Mouse (Mus musculus) liver, postnatal 0 days (tissue): ENCODE measurements around the gene BC029722. TPM values are rescaled to one million over a fixed set of nuclear protein-coding genes. Genes with fewer than 3 reads are reported as not detected.
A peak's percentile ranks its signal among the peaks of the same experiment; 100 is the strongest.

ENCODE experiments used
- ATAC-seq: fragments of 200-750 bp; cut with Nextera tagmentation; 2 replicates; pipeline ENCODE4 v1.8.0; 2017; ENCODE audit warnings: mild to moderate bottlenecking, moderate library complexity
- DNase-seq: peaks from one replicate; pipeline ENCODE4 v3.0.0-alpha.2; 2016
- H3K27ac ChIP-seq: fragments of 300-500 bp; sonication (generic); 2 replicates; pipeline ENCODE4 v1.5.1; 2014; ENCODE audit warnings: antibody characterized with exemption, moderate library complexity, mild to moderate bottlenecking, low read depth
- H3K27me3 ChIP-seq: fragments of 300-500 bp; sonication (generic); 2 replicates; pipeline ENCODE4 v1.6.1; 2014; ENCODE audit warnings: low read length, control low read depth, mixed read lengths; ENCODE audit not compliant: insufficient read depth
- H3K36me3 ChIP-seq: fragments of 300-500 bp; sonication (generic); replicated peaks from 2 replicates; pipeline ENCODE4 v1.6.1; 2014; ENCODE audit warnings: mild to moderate bottlenecking, control low read depth, low read length, moderate library complexity, mixed read lengths; ENCODE audit not compliant: insufficient read depth
- H3K4me1 ChIP-seq: fragments of 300-500 bp; sonication (generic); 2 replicates; pipeline ENCODE4 v1.6.1; 2014; ENCODE audit warnings: antibody characterized with exemption, mild to moderate bottlenecking, control low read depth; ENCODE audit not compliant: insufficient read depth
- H3K4me2 ChIP-seq: fragments of 300-500 bp; sonication (generic); 2 replicates; pipeline ENCODE4 v1.6.1; 2014; ENCODE audit warnings: low read depth, mild to moderate bottlenecking, low read length, moderate library complexity, mixed read lengths
- H3K4me3 ChIP-seq: fragments of 300-500 bp; sonication (generic); 2 replicates; pipeline ENCODE4 v1.5.1; 2014; ENCODE audit warnings: low read depth, low read length
- H3K9ac ChIP-seq: fragments of 300-500 bp; sonication (generic); replicated peaks from 2 replicates; pipeline ENCODE4 v1.6.1; 2014; ENCODE audit warnings: mild to moderate bottlenecking, moderate library complexity
- H3K9me3 ChIP-seq: fragments of 300-500 bp; sonication (generic); 2 replicates; pipeline ENCODE4 v1.6.1; 2016; ENCODE audit warnings: mild to moderate bottlenecking, control low read depth, low read length, mixed read lengths
- CTCF ChIP-seq: sonication (generic); IDR thresholded peaks from 2 replicates; pipeline ENCODE4 v1.5.1; 2016; ENCODE audit warnings: antibody characterized with exemption, low read depth
- EP300 ChIP-seq: IDR thresholded peaks from 2 replicates; pipeline ENCODE4 v1.6.1; 2016; ENCODE audit warnings: antibody characterized with exemption, low read depth, mild to moderate bottlenecking
- WGBS: fragments of 180-500 bp; shearing (Covaris S2); extraction: QIAGEN DNeasy Blood & Tissue Kit; methylation state at CpG from one replicate; pipeline ENCODE4 v1.1.7; 2014; ENCODE audit not compliant: insufficient replicate concordance; 5-methylcytosine and 5-hydroxymethylcytosine counted together
- polyA plus RNA-seq: library from polyadenylated mRNA; unstranded; fragments of >200 nt; fragmentation: Nextera tagmentation; extraction: Ambion mirVana; gene quantifications from 2 replicates; pipeline ENCODE4 v1.2.1, GENCODE M21; 2015

BC029722 gene
- polyA plus RNA-seq, 1 experiment from 2014 or later: 6.6 TPM

DNA sequence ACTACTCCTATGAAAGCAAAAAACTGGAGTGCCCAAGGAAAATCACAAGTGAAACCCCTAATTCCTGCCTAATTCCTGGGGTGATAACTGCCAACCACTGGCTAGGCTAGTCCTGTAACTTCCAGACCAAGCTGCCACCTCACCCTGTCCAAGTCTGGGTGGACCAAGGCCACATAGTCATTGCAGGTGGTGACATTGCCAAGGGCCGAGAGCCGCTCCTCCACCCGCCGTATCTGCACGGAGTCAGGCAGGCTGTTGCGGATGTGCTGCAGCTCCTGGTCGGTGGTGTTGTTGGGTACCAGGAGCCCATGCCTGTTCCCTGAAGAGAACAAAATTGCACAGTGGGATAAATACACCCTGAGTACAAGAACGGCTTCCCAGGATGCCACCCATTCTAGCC, 4.5 kb upstream of the BC029722 start:
- Histone ChIP-seq H3K9me3 (no peaks in the 10 kb centered on the region), H3K4me3 (no peak overlapping the region), H3K4me2 (no peak overlapping the region), H3K36me3 (peaks cover 37% of the 10 kb centered on the region), H3K27ac (no peak overlapping the region), H3K4me1 (peaks cover 27% of the 10 kb centered on the region), H3K9ac (no peak overlapping the region), H3K27me3 (no peaks in the 10 kb centered on the region)
- DNase-seq (no peak), ATAC-seq (no peak)
- TF ChIP-seq CTCF (no peak), EP300 (no peak)
- WGBS: 90% methylated on average over 8 of the region's 8 CpGs

DNA sequence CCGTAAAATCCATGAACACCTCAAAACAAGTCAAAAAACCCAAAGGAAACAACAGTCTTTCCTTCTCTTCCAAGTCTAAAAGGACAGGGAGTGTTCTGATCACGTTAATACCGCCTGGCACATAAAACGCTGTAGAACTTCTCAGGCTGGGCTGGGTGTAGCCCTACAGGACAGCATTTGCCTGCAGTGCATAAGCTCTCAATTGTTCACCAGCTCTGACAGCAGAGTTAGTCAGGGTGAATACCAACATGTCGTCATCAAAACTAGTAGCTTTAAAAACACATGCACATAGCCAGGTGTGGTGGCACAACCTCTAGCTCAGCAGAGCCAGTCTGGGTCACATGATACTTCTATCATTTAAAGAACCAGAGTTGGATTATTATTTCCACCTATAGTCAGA, 1.6 kb upstream of the BC029722 start:
- 84% methylated on average over 5 of the region's 5 CpGs for WGBS
- Histone ChIP-seq H3K9ac (no peak overlapping the region), H3K4me3 (no peak overlapping the region), H3K9me3 (no peaks in the 10 kb centered on the region), H3K27ac (peak overlapping the region; percentile 88; the same call in 1 of the 2 replicates), H3K27me3 (no peaks in the 10 kb centered on the region), H3K4me2 (no peak overlapping the region), H3K36me3 (peaks cover 37% of the 10 kb centered on the region), H3K4me1 (peaks cover 19% of the 10 kb centered on the region)
- TF ChIP-seq EP300 (no peak), CTCF (no peak)
- DNase-seq (no peak), ATAC-seq (no peak)

DNA sequence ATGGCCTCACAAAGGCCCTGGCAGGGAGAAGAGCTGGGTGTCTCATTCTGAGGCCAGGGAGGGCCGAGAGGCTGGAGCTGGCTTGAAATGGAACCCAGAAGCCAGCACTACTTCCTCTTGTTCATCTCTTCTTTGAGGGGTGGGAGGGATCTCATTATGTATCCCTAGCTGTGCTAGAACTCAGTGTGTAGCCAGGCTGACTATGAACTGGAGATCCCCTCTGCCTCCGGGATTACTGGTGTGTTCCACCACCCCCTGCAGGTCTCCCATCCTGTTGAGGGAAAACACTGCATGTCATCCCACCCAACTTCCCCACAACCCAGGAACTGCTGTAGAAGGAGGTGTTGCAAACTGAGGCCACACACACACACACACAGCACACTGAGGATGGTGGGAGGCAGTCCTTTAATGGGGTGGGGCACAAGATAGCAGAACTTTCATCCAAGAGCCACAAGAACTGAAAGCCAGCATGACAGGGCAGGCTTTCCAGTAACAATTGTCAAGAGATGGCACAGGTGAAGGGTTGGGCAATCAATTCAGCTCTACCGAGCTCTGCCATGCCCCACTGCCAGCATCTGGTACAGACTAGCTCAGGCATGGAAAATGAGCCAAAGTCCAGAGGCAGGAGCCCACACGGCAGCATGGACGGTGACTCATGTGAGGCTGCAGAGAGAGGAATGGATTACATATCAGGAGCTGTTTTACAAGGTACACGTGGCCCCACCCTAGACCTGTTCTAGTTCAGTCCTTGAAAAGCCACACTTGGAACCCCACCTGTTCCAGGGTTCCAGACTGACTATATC, 424 bp upstream of the BC029722 start:
- Histone ChIP-seq H3K4me3 (0 out of 2 replicates have a peak overlapping the region, but pooled peaks have one; percentile 80), H3K4me2 (peak overlapping the region; percentile 99), H3K9me3 (no peaks in the 10 kb centered on the region), H3K27ac (peak overlapping the region; percentile 88), H3K9ac (0 out of 2 replicates have a peak overlapping the region, but pooled peaks have one; percentile 0), H3K36me3 (peaks cover 34% of the 10 kb centered on the region), H3K27me3 (no peaks in the 10 kb centered on the region), H3K4me1 (peaks cover 15% of the 10 kb centered on the region)
- DNase-seq (no peak), ATAC-seq (peak; percentile 11)
- TF ChIP-seq EP300: no peak
- no peak for TF ChIP-seq CTCF
- 53% methylated on average over 6 of the region's 6 CpGs for WGBS

DNA sequence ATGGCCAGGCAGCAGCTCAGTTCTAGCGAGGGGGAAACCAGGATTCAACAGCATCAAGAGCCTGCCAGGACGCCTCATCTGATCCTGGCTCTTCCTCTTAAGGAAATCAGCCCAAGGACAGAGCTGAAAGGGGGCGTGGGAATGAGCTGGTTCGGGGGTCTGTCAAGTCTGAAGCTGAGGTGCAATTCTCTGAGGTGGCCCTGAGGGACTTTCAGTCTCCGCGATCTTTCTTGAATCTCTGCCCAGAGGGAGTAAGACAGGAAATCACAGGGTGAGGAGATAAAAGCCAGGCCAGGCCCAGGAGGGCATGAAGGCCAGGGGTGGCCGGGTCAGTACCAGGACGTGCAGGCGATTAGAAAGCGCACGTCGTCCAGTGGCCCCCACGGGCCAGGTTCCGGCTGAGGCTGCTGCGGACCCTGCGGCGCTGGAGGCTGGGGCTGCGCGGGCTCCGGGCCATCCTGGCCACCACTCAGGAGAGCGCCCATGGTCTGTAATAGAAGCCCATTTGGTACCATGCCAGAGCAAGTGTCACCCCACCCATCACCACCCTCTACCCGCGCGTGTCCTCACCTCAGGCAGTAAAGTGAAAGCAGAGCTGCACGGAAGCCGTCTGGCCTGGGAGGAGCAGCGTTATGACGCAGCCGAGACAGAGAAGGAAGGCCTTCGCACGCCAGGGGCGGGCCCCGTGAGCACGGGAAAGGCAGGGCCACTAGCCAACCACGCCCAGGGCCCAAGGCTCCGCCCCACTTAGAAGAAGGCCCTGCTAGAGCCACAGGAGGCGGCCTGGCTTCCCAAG, 432 bp downstream of the BC029722 start:
- Histone ChIP-seq H3K4me2 (peak overlapping the region; percentile 99), H3K4me3 (peak overlapping the region; percentile 80), H3K36me3 (peaks cover 34% of the 10 kb centered on the region), H3K4me1 (peaks cover 15% of the 10 kb centered on the region), H3K27me3 (no peaks in the 10 kb centered on the region), H3K9me3 (no peaks in the 10 kb centered on the region), H3K9ac (peak overlapping the region; percentile 91), H3K27ac (peak overlapping the region; percentile 88)
- DNase-seq (peak; percentile 97), ATAC-seq (peak; percentile 97)
- TF ChIP-seq EP300 (no peak), CTCF (no peak)
- 2% methylated on average over 34 of the region's 37 CpGs for WGBS

DNA sequence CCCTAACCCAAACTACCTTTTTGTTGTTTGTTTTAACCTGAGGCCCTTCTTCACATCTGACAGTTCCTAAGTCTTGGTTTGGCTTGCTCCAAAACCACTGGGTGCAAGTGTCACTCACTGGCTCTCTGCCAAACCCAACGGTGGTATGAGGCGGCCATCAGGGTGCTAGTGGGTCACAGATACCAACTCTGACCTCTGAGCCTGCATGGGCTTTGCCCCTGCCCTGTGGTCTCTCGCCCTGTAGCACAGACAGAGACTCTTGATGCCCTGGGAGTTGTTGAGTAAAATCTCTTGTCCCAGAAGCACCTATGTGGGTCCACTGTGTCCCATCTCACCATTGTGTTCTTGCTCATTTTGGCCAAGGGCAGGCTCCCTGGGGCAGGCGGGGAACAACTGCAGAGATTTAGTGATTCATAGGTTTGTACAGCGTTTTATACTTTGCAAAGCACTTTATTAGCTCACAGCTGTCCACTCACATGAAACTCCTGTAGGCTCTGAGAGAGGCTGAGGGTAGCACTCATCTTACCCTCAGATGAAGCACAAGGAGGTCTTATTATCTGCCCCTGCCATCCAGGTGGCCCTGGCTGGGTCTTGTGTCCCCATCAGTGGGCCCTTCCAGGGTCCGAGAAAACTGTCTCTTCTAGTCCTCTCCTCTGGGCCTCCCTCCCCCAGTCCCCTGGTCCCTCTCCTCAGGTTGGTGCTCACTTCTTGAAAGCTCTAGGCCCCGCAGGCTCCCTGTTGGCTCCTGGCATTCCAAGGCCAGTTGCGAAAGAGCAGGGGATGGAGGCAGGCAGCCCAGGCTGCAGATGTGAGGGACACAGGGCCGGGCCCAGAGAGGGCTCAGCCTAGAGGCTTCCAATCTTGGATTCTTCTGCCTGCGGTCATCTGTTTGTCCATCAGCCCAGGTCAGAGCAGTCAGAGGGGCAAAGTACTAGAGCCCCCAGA, 1.7 kb downstream of the BC029722 start:
- WGBS: 62% methylated on average over 10 of the region's 10 CpGs
- H3K27me3 ChIP-seq: no peaks in the 10 kb centered on the region
- no peak overlapping the region for H3K27ac ChIP-seq
- H3K9ac ChIP-seq: no peak overlapping the region
- H3K4me3 ChIP-seq: no peak overlapping the region; the same call in 1 of the 2 replicates
- no peaks in the 10 kb centered on the region for H3K9me3 ChIP-seq
- no peak for TF ChIP-seq EP300
- no peak for TF ChIP-seq CTCF
- peaks cover 21% of the 10 kb centered on the region for H3K36me3 ChIP-seq
- ATAC-seq (no peak), DNase-seq (peak; percentile 45)
- peaks cover 15% of the 10 kb centered on the region for H3K4me1 ChIP-seq
- H3K4me2 ChIP-seq: peak overlapping the region; percentile 99
